Mouse (Mus musculus) right cerebral cortex, postnatal 14 days (tissue): Measurements from ENCODE around the gene Ybx2.
"Not testable (repeated sequence)": the region's sequence is repeated elsewhere in the genome, so short reads cannot be mapped to it uniquely, and the experiment has no call there.

ENCODE experiments used
- DNase-seq: peaks from one replicate; pipeline ENCODE4 v3.0.0; 2022

Ybx2 gene

DNA sequence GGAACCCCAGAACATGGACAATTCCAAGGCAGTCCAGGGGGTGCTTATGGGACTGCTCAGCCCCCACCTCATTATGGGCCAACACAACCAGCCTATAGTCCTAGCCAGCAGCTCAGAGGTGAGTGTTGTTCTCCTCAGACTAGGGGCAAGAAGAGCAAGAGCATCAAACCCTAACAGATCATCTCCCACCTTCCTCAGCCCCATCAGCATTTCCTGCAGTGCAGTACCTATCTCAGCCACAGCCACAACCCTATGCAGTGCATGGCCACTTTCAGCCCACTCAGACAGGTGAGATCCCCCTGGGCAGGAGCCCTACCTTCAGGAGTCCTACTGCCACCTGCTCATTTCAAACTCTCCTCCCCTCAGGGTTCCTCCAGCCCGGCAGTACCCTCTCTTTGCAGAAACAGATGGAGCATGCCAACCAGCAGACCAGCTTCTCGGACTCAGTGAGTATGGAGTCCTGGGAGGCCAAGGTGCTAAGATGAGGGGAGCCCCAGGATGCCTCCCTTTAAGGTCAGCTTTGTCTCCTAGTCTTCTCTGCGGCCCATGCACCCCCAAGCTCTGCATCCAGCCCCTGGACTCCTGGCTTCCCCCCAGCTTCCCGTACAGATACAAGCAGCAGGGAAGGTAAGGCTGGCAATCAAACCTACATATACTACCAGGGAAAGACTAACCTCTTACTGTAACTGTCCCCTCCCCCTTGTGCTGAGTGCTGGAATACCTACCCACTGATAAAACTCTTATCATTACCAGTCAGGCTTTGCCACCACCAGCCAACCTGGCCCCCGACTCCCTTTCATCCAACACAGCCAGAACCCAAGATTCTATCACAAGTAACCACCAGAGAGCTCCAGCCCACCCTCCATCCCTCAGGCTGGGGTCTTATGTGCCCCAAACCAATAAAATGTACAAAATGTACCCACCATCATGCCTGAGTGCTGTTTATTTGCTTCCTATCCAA lies 19.6 kb upstream of the Ybx2 start:
- DNase-seq, result no peak

DNA sequence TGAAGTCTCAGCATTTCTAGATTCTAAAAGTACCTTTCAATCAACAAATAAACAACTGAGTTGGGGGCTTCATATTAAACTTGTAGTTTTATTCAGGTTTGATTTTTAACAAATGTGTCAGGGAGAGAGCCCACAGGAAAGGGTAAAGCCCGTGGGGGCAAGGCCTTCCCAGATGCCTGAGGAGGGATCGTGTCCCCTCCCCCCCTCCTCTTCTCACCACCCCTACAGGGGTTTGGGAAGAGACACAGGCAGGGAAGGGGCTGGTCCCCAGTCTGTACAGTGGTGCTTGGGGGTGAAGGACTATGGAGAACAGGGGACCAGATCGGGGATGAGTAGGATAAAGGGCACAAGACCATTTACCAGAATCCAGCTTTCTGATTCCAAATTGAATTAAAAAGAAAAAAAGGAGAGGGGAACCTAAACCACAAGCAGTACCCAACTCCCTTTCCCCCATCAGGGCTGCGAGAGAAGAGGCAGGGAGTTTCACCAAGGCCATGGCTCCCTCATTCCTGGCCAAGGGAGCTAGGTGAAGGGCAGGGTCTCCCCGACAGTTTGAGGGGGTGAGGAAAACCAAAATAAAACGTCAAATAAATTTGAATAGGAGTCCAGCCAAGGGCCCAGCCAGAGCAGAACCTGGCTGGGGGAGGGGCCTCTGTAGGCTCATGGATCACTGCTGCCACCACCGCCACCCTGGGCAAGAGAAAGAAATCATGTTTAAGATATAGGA lies 18.8 kb upstream of the Ybx2 start:
- not testable (repeated sequence) for DNase-seq

DNA sequence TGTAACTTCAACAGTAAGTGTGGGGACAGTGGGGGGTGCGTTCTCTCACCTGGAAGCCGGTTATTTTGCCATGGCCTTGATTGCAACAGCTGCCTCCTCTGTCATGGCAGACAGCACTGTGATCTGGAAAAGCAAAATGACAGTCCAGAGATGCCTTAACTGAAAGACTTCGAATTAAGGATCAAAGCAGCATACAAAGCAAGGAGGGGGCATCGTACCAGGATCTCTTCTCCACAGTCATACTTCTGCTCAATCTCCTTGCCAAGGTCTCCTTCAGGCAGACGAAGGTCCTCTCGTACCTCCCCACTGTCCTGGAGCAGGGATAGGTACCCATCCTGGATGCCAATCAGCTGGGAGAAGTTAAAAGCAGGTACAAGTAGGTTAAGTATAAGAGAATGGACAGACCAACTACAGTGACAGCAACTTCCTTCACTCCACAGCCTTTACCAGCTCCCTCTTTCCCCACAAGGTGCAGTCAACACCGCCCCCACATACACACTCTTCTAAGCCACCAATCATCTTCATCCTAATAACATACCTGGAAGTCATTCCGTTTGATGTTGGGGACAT lies 18.1 kb upstream of the Ybx2 start:
- DNase-seq, result no peak

DNA sequence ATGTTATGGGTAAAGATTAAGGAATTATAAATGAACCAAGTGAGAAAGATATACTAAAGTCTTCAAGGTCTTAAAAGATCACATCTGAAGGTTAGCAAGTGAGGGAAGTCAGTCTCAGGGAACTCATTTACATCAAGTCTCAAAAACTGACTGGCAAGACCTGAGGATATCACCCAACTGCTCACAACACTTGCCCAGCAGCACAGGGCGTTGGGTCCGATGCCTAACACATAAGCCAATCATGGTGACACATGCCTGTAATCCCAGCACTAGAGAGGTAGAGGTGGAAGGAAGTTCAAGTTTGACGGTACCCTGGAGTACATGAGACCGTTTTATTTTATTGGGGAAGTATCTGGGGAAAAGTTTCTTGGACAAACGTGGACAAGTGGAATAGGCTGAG lies 17.5 kb upstream of the Ybx2 start:
- no peak for DNase-seq

DNA sequence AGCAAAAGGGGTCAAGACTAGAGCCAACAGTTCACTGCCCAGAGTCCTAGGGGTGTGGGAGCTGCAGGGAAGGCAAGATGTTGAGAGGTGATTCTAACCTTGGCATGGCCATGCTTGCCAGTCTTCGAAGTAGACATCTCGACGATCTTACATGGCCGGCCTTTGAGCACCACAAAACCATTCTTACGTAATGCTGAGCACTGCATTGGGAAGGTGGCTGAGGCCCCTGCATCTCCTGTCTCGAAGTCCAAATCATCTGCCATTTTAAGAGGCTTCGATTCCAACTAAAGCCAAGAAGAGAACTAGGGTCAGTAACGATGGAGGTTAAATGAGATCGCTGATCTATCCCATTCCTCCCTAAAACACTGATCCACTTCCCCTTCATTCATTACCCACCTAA lies 16.5 kb upstream of the Ybx2 start:
- DNase-seq, result no peak

DNA sequence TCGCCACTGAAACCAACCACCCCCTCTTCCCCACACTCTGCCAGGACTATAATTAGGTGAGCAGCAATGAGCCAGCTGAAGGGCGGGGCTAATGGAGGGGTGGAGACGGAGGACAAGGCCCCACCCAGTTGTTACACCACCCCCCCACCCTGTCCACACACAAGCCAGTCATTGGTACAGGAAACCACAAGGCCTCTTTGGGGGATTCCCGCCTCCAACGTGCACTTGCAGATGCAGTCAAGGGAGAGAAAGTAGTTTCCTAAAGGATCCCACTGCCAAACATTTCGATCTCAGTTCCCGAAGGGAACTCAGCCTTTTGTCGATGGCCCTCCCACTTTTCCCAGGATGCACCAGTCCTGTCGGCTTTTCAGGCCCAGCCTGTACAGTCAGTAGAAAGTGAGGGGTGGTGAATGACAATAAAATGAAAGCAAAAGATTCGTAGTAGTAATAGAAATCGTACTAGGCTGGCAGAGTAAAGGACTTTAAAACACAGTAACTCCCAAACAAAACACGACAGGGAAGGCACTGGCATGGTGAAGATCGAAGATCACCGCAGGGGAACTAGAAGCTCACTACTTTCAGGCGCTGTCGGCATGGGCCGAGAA lies 15.8 kb upstream of the Ybx2 start:
- peak; percentile 36 for DNase-seq

DNA sequence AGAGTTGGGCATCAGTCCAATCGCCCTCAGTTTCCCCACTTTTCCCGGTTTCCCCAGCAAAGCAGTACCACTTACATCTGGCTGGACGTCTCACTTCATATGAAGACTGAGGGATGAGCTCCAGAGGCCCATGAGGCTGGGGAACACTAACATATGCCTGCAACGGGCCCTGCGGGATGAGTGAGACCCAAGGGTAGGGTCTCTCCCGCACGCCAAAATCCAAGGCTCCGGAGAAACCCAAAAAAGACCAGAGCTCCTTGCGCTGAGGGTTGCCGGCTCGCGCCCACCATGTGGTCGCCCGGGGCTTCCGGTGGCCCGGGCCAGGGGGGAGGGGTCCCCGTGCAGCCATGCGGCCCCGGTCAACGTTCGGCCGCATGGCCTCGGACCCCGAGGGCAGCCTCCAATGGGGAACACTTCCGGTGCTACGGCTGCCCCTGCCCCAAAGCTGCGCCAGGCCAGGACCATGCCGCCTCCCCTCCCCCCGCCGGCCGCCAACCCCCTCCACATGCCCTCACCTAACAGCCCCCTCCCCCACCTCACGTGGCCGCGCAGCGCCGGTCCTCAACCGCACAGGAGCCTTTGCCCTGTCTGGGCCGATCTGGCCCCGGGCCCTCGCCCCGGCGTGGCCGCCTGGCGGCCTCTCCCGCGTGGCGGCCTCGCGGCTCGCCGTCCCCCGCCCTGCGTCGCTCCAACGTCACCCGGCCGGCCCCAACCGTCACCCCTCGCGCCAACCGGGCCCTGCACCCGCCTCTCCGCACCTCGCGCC lies 15.1 kb upstream of the Ybx2 start:
- DNase-seq, result peak; percentile 56

DNA sequence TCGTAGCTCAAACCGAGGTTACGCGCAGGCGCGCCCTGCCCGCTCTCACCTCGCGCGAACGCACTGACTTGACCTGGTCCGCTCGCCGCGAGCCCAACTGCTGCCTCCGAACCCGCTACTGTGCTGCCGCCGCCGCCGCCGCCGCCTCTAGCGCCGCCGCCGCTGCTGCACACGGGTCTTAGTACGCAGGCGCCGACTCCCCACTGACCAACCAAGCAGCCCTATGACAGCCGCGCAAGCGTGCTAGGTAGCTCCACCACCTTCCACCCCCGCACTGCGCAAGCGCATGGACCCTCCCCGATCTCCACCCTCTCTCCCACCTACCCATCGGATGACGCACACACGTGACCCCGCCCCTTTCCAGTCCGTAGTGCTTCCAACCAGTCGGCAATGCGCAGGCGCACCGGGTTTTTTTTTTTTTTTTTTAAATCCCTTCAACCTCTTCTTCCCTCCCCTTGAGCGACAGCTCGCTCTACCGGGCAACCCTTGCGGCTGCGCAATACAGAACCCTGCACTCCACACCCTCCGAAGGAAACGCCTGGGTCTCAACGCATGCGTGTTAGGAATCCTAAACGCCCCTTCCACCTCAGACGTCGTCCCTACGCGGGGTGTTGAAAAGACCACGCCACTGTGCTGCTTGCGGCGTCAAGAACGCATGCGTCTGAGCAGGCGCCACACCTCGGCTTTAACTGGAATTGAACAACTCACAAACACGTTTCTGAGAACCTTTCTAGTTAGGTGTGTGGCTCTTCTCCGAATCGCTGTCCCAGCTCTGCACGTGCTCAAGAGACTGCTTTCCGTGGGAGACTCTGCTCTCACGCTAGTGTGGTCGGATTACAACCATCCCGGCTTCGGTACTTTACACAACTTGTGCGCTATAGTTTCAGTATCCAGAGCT lies 14.2 kb upstream of the Ybx2 start, which contains the start of gene Eif5a:
Eif5a (minus strand) TSS at position 845 of the 898 bp plus-strand sequence.
- peak; percentile 100 for DNase-seq

DNA sequence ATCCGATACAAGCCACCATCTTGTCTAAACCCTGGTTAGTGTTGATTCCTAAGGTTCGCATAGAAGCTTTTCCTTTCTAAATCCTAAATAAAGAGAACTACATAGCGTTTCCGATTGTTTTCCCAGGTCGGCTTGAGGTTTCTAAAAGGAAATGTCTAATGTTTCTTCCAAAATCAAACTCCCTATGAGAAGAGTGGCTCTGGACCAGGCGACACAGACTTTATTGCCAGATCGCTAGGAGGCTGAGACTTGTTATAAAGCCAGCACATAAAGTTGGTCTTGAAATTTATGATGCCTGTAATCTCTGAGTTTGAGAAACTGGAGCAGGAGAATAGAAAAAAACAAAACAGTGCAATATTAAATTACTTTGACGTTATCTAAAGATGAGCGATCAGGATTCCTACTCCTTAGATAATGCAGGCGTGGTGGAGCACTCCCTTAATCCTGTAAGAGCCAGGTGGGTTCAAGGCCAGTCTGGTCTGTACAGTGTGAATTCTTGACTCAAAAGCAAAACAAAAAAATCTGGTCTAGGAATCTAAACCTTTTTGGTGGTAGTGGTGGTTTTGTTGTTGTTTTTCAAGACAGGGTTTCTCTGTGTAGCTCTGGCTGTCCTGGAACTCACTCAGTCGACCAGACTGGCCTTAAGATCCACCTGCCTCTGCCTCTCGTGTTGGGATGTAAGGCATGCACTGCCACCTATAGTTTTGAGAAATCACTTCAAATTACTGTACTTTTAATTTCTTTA lies 13.4 kb upstream of the Ybx2 start:
- no peak for DNase-seq

DNA sequence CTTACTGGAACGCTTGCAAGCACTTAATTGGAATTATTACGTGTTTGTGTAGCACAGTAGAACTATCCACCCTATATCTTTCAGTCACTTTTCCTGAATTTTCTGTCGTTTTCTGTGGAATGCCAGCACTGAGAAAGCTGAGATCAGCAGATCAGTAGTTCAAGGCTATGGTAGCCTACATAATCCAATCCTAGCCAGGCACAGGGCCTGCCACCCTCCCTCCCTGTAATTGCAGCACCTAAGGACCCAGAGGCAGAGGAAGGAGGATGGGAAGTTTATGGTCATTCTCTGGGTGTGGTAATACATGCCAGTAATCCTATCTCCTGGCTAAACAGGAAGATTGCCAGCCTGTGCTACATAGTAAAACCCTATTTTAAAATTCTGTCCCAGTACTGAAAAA lies 12.8 kb upstream of the Ybx2 start:
- no peak for DNase-seq

DNA sequence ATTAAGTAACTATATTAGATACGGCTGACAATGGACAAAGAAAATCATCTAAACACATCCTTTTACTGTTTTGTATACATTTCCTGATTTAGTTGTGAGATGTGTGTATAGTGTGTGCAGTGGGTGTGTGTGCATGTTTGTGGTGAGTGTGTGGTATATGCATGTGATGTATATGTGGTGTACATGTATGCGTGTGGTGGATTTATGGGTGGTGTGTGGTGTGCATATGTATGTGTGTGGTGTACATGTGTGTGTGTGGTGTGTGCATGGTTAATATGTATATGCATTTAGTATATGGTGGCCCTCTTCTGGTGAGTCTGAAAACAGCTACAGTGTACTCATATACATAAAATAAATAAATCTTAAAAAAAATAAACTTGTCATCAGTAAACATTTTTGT lies 8.1 kb upstream of the Ybx2 start:
- DNase-seq, result no peak

DNA sequence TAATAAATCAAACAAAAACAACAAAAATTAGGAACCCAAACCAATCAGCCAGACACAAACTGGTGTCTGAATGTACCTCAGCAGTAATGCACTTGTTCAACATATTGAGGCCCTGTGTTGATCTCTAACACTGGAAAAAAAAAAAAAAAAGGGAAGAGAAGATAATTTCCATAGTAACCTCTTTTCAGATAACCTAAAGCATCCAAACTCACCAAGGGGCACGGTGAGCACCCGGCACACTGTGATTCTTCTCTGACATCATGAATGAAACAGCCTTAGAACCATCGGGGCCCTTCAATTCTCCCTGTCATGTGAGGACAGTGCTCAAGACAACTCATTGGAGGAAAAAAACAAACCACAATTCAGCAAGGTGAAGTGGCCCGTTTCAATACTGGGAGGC lies 5.9 kb upstream of the Ybx2 start:
- DNase-seq, result no peak

DNA sequence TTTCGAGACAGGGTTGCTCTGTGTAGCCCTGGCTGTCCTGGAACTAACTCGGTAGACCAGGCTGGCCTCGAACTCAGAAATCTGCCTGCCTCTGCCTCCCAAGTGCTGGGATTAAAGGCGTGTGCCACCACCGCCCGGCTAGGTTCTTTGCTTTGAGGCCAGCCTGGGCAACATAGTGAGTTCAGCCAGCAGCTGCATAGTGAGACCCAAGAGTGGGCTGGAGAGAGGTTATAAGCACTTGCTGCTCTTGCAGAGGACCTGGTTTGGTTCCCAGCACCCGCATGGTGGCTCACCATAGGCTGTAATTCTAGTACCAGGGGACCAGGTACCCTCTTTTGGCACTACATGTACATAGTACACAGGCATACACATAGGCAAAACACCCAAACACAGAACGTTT lies 5.4 kb upstream of the Ybx2 start:
- DNase-seq, result not testable (repeated sequence)

DNA sequence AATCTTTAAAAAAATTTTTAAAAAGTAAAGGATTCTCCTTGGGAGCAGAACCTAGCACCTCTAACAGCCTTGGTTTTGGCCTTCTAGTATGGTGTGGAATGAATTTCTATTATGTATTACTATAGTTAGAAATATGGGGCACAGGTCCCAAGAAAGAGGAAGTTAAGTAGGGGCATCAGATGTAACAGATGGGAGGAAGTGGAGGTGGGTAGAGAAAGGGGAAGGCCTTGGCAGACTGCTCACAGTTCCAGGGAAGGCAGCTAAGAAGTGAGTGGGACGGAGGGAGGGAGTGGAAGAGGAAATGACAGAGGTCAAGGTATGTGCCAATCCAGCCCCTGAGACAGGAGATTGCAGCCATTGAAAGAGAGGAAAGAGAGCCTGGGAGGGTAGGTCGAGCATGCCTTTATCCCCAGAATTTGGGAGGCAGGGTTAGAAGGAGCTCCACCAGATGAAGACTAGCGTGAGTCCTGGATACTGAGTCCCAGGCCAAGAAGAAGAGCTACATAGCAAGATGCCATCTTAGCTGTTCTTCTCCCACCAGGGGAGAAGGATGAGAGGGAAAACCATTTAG lies 4.5 kb upstream of the Ybx2 start:
- DNase-seq, result no peak

DNA sequence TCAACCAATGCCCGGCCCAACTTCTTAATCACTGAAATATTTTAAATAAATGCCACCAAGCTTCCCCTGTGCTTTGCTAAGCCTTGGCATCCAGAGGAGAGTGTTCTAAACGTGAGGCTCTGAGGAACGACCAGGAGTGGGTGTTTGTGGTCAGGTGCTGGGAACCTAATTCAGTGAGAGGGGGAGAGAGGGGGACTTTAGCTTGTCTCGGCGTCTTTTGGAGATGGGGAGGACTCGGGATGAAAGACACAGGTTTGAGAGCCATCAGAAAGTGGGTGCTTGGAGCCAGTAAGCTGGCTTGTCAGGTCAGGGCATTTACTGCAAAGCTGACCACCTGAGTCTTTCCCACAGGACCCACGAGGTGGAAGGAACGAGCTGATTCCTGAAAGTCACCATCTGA lies 3.8 kb upstream of the Ybx2 start:
- no peak for DNase-seq

DNA sequence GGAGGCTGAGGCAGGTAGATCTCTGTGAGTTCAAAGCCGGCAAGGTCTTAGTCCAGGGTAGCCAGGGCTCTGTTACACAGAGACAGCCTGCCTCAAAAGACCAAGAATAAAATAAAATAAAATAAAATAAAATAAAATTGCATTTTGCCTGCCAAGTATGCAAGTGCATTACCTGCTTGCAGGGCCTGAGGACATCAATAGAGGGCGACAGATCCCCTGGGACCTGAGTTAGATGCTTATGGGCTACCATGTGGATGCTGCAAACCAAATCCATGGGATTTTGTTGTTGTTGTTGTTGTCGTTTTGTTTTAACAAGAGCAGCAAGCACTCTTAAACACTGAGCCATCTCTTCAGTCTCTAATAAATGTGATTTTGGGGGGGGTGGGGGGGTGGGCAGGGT lies 3.3 kb upstream of the Ybx2 start:
- DNase-seq, result no peak

DNA sequence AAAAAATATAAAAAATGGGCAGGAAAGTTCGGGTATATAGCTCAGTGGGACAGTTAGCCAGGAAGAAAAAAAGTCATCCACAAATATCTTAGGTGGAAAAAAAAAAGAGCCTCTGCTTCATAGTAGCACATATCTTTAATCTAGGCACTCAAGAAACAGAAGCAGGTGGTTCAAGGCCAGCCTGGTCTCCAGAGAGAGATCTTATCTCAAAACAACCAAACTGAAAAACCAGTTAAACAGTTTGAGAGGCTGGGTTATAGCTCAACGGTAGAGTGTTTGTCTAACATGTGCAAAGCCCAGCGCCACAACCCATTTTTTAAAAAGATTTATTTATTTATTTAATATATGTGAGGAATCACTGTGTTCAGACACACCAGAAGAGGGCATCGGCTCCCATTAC lies 2.5 kb upstream of the Ybx2 start:
- DNase-seq, result no peak

DNA sequence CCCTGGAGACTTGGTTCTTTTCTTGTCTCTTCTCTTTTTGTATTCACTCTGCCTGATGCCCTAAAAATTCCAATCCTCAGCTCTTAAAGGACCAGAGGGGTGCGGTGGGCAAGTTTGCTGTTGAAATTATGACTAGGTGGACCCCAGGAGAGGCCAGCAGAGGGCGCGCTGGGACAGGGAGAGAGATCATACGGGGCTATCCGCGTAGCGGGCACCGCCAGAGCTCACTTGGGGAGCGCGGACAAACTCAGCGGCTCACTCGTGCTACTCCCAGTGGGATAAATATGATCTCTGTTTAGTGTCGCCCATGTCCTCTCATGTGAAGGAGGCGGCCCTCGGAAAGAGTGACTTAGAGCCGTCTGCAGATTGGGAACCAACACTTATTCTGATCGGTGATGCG lies 1.4 kb upstream of the Ybx2 start:
- DNase-seq, result peak; percentile 96

DNA sequence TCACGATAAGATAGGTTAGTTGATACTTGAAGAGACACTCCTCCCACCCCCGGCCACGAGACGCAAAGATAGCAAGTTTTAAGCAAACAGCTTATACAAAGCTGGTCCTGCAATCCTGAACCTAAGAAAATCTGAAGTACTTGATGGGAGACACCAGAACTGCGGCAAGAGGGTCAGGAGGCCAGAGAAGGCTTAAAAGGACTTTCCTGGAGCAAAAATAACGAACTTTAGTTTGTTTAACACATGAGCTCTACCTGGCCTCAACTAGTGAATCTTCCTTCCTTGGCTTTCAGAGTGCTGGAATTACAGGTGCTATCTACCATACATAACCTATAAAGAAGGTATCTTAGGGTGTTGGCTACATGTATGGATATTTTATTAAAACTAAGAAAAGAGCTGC lies 915 bp upstream of the Ybx2 start:
- no peak for DNase-seq

DNA sequence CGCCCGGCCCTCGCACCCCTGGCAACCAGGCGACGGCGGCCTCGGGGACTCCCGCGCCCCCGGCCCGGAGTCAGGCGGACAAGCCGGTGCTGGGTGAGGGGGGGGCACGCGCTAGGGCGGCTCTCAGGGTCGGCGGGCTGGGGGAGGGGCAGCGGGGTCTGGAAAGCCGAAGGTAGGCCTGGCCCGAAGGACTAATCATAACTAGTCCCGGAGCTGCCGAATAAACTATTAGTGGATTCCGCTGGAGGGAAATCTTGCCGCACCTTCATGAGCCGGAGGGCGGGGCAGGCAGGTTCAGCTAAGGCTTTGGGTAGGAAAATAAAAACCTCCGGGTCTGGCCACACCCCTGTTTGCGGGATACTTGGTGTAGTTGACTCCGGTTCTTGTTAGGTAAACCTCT lies 560 bp downstream of the Ybx2 start:
- DNase-seq, result no peak
